ENCODE assay signal across 8 mouse cellular contexts in genomic region chr7:101109856-101110350, GRCm38 (mm10). TPM values are rescaled to one million over a fixed set of nuclear protein-coding genes. Genes with fewer than 3 reads are reported as not detected.
A peak's percentile ranks its signal among the peaks of the same experiment; 100 is the strongest.
DNase-seq lines count a peak whose midpoint lies in the region; ATAC-seq and TF ChIP-seq lines count a peak whose summit lies in the region.

No protein-coding gene starts in this region.

- H3K4me2 ChIP-seq in embryonic facial prominence, embryonic 14.5 days (ENCODE audit: low read depth, low read length), result peak overlapping the region; percentile 91
- H3K4me2 ChIP-seq in myocyte (ENCODE audit: low read depth), result peak overlapping the region; percentile 91

- TF ChIP-seq CTCF in ES-Bruce4 (IDR thresholded peaks at IDR 0.05; ENCODE audit: low read depth, low read length), result no peak

- H3K4me1 ChIP-seq in heart, embryonic 10.5 days, result peaks cover 26% of the 10 kb centered on the region
- H3K4me1 ChIP-seq in ES-Bruce4 (ENCODE audit: control insufficient read depth, insufficient read depth, low read length), result peaks cover 2% of the 10 kb centered on the region
- peaks cover 13% of the 10 kb centered on the region for H3K4me1 ChIP-seq in embryonic facial prominence, embryonic 14.5 days (ENCODE audit: control insufficient read depth, insufficient read depth, low read length)
- H3K4me1 ChIP-seq in limb, embryonic 10.5 days, result peaks cover 22% of the 10 kb centered on the region

- no peaks in the 10 kb centered on the region for H3K27me3 ChIP-seq in heart, embryonic 10.5 days (ENCODE audit: insufficient read depth, poor library complexity, severe bottlenecking)
- H3K27me3 ChIP-seq in ES-Bruce4 (ENCODE audit: control insufficient read depth, insufficient read depth, low read length, poor library complexity, severe bottlenecking) (no peaks in the 10 kb centered on the region), myocyte (ENCODE audit: control insufficient read depth, insufficient read depth, insufficient read length) (no peaks in the 10 kb centered on the region)
- no peaks in the 10 kb centered on the region for H3K27me3 ChIP-seq in embryonic facial prominence, embryonic 14.5 days (replicated peaks; ENCODE audit: control insufficient read depth, insufficient read depth, low read length)
- no peaks in the 10 kb centered on the region for H3K27me3 ChIP-seq in limb, embryonic 10.5 days (ENCODE audit: low read depth, poor library complexity, severe bottlenecking)

- TF ChIP-seq POLR2A in ES-Bruce4 (IDR thresholded peaks at IDR 0.05; ENCODE audit: insufficient read depth, low read length) (no peak), myocyte (IDR thresholded peaks at IDR 0.05; ENCODE audit: insufficient read length, low read depth) (no peak)

- 12% methylated on average over 8 of the region's 8 CpGs for WGBS in heart, embryonic 10.5 days
- 9% methylated on average over 8 of the region's 8 CpGs for WGBS in embryonic facial prominence, embryonic 14.5 days
- WGBS in limb, embryonic 10.5 days, result 11% methylated on average over 8 of the region's 8 CpGs

- peak overlapping the region; percentile 96 for H3K27ac ChIP-seq in heart, embryonic 10.5 days
- no peak overlapping the region for H3K27ac ChIP-seq in ES-Bruce4 (ENCODE audit: insufficient read depth, low read length)
- peak overlapping the region; percentile 98 for H3K27ac ChIP-seq in embryonic facial prominence, embryonic 14.5 days (replicated peaks; ENCODE audit: low read depth, low read length)
- peak overlapping the region; percentile 96 for H3K27ac ChIP-seq in limb, embryonic 10.5 days

- peaks cover 31% of the 10 kb centered on the region for H3K36me3 ChIP-seq in heart, embryonic 10.5 days
- H3K36me3 ChIP-seq in ES-Bruce4 (ENCODE audit: control insufficient read depth, insufficient read depth, low read length, poor library complexity, severe bottlenecking) (no peaks in the 10 kb centered on the region), myocyte (ENCODE audit: control insufficient read depth, insufficient read depth) (peaks cover 9% of the 10 kb centered on the region)
- H3K36me3 ChIP-seq in embryonic facial prominence, embryonic 14.5 days (ENCODE audit: control insufficient read depth, insufficient read depth, low read length), result peaks cover 33% of the 10 kb centered on the region
- peaks cover 37% of the 10 kb centered on the region for H3K36me3 ChIP-seq in limb, embryonic 10.5 days

- H3ac ChIP-seq in myocyte (ENCODE audit: control insufficient read depth, insufficient read length), result peak overlapping the region; percentile 76

- no peak for ATAC-seq in embryonic facial prominence, embryonic 14.5 days (ENCODE audit: low read depth)

- H3K79me2 ChIP-seq in myocyte (ENCODE audit: control insufficient read depth, insufficient read depth), result no peaks in the 10 kb centered on the region

- H3K4me3 ChIP-seq in heart, embryonic 10.5 days, result peak overlapping the region; percentile 86
- H3K4me3 ChIP-seq in ES-Bruce4 (ENCODE audit: low read depth, low read length) (peak overlapping the region; percentile 97), myocyte (peak overlapping the region; percentile 84)
- peak overlapping the region; percentile 85 for H3K4me3 ChIP-seq in embryonic facial prominence, embryonic 14.5 days (ENCODE audit: low read depth, low read length)
- H3K4me3 ChIP-seq in limb, embryonic 10.5 days, result peak overlapping the region; percentile 89

- DNase-seq in heart, embryonic 10.5 days (ENCODE audit: low spot score), result no peak
- DNase-seq in heart, adult 8-10 months (ENCODE audit: low spot score), result no peak
- no peak for DNase-seq in embryonic facial prominence, embryonic 14.5 days (ENCODE audit: low spot score)
- DNase-seq in limb, embryonic 10.5 days (ENCODE audit: low spot score), result no peak
- DNase-seq in frontal cortex, postnatal 36 days (ENCODE audit: low spot score in 2 of 2), result no peak
- no peak for DNase-seq in frontal cortex, postnatal 25 days (ENCODE audit: low spot score in 2 of 2)

- peak overlapping the region; percentile 82 for H3K9ac ChIP-seq in ES-Bruce4 (ENCODE audit: low read depth, poor library complexity, severe bottlenecking)
- H3K9ac ChIP-seq in embryonic facial prominence, embryonic 14.5 days (ENCODE audit: low read depth, low read length), result peak overlapping the region; percentile 89

- no peaks in the 10 kb centered on the region for H3K9me3 ChIP-seq in heart, embryonic 10.5 days
- H3K9me3 ChIP-seq in ES-Bruce4 (replicated peaks; ENCODE audit: control insufficient read depth, insufficient read depth, low read length, poor library complexity, severe bottlenecking), result no peaks in the 10 kb centered on the region
- H3K9me3 ChIP-seq in embryonic facial prominence, embryonic 14.5 days (ENCODE audit: control insufficient read depth, low read length), result no peaks in the 10 kb centered on the region
- H3K9me3 ChIP-seq in limb, embryonic 10.5 days (replicated peaks), result no peaks in the 10 kb centered on the region

- TF ChIP-seq EP300 in ES-Bruce4 (IDR thresholded peaks at IDR 0.05; ENCODE audit: insufficient read depth, low read depth, low read length), result no peak

TF ChIP-seq in myocyte, 11 proteins besides CTCF, POLR2A, EP300 and RAD21:
- TF ChIP-seq REST (IDR thresholded peaks at IDR 0.05; ENCODE audit: insufficient read depth, insufficient read length), result no peak
- no peak for TF ChIP-seq MYOG (IDR thresholded peaks at IDR 0.05; ENCODE audit: control insufficient read depth in 1 of 3, insufficient read depth in 1 of 3, insufficient read length in 2 of 3, low read depth in 2 of 3)
- no peak for TF ChIP-seq E2F4 (IDR thresholded peaks at IDR 0.05; ENCODE audit: insufficient read depth)
- TF ChIP-seq TCF12 (IDR thresholded peaks at IDR 0.05; ENCODE audit: insufficient read depth, poor library complexity, severe bottlenecking), result no peak
- TF ChIP-seq USF1 (IDR thresholded peaks at IDR 0.05; ENCODE audit: low read depth), result no peak
- TF ChIP-seq POLR2AphosphoS2 (IDR thresholded peaks at IDR 0.05; ENCODE audit: insufficient read length, low read depth), result no peak
- TF ChIP-seq MAX (IDR thresholded peaks at IDR 0.05; ENCODE audit: low read depth), result no peak
- no peak for TF ChIP-seq SRF (IDR thresholded peaks at IDR 0.05; ENCODE audit: control insufficient read depth, insufficient read length, low read depth)
- TF ChIP-seq CEBPB (IDR thresholded peaks at IDR 0.05; ENCODE audit: insufficient read depth, poor library complexity, severe bottlenecking), result no peak
- TF ChIP-seq TCF3 (IDR thresholded peaks at IDR 0.05; ENCODE audit: insufficient read length, low read depth), result no peak
- TF ChIP-seq MYOD1 (IDR thresholded peaks at IDR 0.05; ENCODE audit: control insufficient read depth in 1 of 3, insufficient read length in 2 of 3, low read depth in 2 of 3), result no peak

RNA-seq across cellular contexts. Expression of gene Fchsd2, which starts 17.2 kb away (rescaled TPM):
- 14.2 and 17.3 TPM in 2 replicates for polyA plus RNA-seq in heart, embryonic 10.5 days (2016; fragmentation: Nextera tagmentation; extraction: Ambion mirVana)
- 10 to 100 TPM; 17.2 to 23.8 (median 19.1) TPM for total RNA-seq in heart, adult 8-10 months (2022)
- polyA plus RNA-seq in ES-Bruce4 (2011; ENCODE audit: insufficient read depth, insufficient read length, low read depth, missing spikeins) (24.3 and 24.9 TPM in 2 replicates), myocyte (2012; fragmentation: generic; extraction: Trizol) (5.7 TPM)
- 20.7 and 23.9 TPM in 2 replicates for polyA plus RNA-seq in embryonic facial prominence, embryonic 14.5 days (2014; fragmentation: Nextera tagmentation; extraction: Ambion mirVana)
- polyA plus RNA-seq in limb, embryonic 10.5 days (2016; fragmentation: Nextera tagmentation; extraction: Ambion mirVana), result 16.1 and 21.5 TPM in 2 replicates
